Mouse (Mus musculus) cerebellum, postnatal 4 days (tissue): ENCODE measurements around the gene Tlcd1.
"Not testable (repeated sequence)": the region's sequence is repeated elsewhere in the genome, so short reads cannot be mapped to it uniquely, and the experiment has no call there.

ENCODE experiments used
- DNase-seq, 2 experiments: peaks; one replicate each; pipeline ENCODE4 v3.0.0; 2022; ENCODE audit warnings: low spot score in 2 of 2, mixed read lengths in 1 of 2

Tlcd1 gene

DNA sequence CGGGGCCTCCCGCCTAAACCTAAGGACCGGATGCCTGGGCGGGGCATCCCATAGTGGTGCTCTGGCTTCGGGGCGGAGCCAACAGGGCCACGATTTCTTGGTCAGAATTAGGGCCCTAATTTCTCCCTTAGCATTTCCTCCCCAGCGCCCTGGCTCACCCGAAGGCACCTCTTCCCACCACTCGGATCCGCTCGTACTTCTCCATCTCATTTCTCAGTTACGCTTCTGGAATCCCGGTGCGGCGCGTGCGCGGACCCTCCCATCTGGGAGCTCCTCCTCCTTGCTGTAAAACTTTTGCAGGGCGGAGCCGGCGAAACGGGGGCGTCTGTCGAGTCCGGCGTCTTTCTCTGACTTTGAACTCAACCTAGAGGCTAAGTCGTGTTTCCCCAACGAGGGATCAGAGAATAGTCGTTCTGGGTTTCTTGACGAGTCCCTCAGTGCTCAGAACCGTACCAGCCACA lies at the start of gene Tlcd1, which contains the start of gene Nek8:
TSS of gene Tlcd1 (plus strand) at position 310 of the 461 bp plus-strand sequence.
TSS of gene Nek8 (minus strand) at position 274 of the 461 bp plus-strand sequence.
- peak in 1 of 2 experiments; percentile 74 for DNase-seq

DNA sequence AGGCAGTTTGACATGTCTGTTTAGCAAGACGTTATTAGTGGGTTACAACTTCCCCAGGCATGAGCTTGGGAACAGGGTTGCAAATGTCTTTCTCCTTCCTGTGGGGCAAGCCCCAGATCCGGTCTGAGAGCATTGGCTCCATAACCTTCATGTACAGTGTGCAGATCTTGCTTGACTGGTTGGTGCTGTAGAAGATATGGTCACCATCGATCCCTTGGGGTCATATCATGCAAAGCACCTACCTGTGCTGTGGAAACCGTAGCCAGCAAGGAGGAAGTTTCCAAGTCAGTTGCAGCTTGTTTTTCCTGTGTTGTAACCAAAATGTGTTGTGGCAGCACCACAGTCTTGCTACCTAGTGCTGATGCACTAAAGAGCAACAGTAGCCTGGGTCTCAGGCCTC lies 49.8 kb upstream of the Tlcd1 start:
- DNase-seq, result no peak

DNA sequence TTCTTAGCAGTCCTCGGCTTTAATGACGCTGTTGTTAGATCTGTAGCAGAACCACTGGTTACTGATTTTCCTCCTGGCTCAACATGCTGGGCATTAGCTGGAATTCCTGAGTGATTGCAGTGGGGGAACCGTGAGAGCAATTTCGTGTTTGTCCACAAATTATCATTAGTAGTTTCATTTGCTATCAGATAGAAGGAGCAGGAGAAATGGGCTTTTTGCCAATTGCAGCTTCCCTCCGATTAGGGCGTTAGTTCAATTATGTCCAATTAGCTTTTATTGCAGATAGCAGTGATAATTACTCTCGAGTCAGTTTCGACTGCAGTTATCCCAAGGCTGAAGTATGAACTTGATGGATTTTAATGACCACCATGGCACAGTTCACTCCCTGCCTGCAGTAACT lies 47.1 kb upstream of the Tlcd1 start:
- no peak for DNase-seq

DNA sequence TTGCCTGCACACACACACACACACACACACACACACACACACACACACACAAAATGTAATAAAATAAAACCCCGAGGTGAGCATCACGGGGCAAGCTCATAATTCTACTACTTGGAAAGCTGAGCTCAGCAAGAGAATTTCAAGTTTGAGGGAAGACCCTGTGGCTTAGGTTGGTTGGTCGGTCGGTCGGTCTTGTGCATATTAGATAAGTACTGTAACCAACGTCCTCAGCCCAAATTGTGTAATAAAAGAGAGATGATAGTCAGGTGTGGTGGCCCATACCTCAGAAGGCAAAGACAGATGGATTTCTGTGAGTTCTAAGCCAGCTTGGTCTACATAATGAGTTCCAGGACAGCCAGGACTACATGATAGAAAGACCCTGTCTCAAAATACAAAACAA lies 42.6 kb upstream of the Tlcd1 start:
- no peak for DNase-seq

DNA sequence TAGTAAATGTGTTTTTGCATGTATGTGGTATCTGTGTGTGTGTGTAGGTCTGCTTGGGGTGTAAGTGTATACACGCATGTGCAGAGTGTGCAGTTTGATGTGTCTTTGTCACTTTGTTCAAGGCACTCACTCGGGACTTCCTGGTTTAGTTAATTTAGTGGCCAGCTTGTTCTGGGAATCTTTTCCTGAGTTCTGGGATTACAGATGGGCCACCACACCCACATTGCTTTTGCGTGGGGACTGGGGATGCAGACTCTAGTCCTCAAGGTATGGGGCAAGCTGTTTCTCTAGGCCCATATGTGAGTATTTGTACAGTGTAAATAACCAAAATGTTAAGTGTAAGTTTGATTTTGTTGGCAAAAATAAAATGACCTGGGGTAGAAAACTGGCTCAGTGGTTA lies 42.2 kb upstream of the Tlcd1 start:
- DNase-seq, result no peak

DNA sequence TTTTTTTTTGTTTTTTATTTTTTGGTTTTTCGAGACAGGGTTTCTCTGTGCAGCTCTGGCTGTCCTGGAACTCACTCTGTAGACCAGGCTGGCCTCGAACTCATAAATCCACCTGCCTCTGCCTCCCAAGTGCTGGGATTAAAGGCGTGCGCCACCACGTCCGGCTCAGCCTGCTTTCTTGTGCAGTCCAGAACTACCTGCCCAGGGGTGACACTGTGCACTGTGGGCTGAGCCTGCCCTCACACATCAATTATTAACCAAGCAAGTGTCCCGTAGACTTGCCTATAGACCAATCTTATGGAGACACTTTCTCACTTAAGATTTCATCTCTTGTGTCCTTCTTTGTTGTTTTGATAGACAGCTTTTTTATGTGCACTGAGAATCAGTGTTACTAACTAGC lies 41.2 kb upstream of the Tlcd1 start:
- not testable (repeated sequence) for DNase-seq

DNA sequence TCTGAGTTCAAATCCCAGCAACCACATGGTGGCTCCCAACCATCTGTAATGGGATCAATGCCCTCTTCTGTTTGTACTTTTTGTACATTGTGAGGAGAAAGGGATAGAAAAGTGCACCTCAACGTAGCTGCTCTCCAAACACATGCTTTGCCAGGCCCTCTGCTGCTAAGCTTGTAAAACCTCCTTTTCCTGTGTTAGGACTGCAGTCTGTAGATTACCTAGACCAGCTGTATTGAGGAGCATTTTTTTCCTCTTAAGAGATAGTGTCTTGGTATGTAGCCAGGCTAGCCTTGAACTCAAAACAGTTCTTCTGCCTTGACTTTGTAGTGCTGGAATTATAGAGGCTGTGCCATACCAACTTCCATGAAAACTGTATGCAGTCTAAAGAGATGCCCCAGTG lies 40.4 kb upstream of the Tlcd1 start:
- DNase-seq, result no peak

DNA sequence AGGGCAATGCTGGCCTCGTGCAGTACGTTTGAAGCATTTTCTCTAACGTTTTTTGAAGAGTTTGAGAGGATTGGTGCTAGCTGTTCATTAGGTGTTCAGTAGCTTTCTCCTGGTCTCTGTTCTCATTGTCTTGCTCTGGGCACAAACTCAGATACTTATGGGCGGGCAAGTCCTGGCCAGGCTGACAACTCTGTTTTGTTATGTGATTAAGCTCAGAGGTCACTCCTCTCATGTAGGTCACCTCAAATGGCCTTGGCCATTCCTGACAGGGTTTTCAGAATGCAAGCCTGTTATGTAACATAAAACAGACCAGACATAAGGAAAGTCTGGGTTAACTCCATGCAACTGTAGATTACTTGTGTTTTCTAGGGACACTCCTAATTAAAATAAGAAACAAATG lies 38.9 kb upstream of the Tlcd1 start:
- no peak for DNase-seq

DNA sequence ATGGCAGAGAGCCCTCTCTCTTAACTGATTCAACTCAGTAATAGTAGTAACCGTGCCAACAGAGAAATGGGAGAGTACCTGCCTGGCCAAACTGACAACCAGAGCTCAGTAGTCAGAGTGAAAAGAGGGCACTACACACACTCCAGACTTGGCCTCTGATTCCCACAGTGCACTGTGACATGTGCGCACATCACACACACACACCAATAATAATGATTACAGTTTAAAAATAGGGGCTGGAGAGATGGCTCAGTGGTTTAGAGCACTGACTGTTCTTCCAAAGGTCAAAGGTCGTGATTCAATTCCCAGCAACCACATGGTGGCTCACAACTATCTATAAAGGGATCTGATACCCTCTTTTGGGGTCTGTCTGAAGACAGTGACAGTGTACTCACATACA lies 38.5 kb upstream of the Tlcd1 start:
- no peak for DNase-seq

DNA sequence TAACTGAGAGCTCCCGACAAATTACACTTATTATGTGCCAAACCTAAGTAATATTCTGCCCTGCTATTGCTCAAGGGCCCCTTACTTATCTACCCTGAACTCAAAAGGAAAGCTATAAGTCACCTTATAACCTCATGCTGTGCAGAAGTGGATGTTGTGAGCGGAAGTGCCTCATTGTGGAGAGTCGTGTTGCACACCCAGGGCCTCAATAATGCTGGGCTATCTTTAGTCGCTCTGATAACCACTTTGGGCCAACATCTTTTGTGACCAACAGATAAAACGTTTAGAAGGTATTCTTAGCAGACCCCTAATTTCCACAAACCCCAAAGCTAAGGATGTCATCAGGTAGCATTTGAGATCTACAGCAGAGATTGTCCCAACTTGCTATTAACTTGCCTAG lies 35.8 kb upstream of the Tlcd1 start:
- no peak for DNase-seq

DNA sequence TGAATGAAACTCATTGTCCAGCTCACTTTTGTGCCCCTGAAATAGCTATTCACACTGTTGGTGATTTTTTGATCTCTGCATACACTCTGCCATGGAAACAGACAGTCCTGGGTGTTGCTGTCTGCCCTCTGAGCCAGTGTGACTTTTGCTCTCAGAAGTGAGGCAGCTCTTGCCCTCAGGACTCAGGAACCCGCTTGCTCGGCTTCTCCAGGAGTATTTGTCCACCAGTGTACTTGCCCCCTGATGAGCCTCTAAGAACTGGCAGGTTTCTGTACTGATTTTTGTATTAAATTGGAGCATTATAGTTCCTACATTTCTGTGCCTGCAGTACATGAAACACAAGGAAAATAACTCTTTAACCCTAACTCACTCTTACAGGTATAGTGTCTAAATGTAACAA lies 33.0 kb upstream of the Tlcd1 start:
- DNase-seq, result no peak

DNA sequence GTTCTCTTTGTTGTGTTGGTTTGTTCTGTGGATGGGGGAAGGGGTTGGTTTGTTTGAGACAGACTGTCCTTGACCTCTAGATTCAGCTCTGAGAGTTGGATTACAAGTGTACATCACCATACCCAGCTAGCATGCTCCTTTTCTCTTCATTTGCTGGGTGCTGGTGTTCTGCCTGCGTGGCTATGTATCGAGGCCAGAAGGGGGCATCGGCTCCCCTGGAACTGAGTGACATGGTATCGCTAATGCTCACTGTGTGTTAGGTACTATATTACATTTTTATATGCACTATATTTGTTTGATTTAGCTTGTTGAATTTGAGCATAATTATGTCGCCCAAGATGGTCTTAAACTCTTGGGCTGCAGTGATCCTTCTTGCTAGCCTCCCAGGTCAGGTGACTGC lies 30.3 kb upstream of the Tlcd1 start:
- no peak for DNase-seq

DNA sequence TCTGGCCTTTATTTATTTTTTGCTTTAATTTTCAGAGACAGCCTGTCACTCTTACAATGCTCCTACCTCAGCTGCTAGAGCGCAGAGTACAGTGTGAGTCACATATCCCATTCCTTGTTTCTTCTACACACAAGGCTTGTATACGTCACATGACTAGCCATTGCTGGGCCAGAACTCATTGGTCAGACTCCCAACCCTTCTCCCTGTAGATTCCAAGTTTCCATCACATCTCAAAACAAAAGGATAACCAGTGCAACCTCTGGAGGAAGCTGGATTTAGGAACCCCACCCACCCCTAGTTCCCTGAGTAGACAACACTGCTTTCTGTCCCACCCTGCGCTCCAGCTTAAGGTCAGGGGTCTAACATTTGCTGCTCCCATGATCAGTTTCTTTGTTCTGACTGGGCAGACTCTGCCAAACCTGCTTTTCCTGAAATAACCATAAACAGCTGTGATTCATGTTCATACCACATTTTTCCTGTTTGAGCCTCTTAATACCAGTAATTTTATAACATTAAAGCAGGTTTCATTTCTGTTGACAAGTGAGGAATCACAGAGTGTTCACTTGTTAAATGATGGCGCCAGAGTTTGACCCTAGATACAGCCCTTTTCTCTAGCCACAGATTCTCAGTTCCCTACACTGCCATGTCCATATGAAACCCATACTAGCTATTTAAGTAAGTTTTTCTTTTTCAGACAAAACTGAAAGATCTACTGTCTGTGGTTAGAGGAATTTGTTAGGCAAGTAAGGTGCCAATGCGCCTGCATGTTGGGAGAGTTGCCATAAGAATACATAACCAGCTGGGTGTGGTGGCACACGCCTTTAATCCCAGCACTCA lies 29.6 kb upstream of the Tlcd1 start:
- DNase-seq, result no peak

DNA sequence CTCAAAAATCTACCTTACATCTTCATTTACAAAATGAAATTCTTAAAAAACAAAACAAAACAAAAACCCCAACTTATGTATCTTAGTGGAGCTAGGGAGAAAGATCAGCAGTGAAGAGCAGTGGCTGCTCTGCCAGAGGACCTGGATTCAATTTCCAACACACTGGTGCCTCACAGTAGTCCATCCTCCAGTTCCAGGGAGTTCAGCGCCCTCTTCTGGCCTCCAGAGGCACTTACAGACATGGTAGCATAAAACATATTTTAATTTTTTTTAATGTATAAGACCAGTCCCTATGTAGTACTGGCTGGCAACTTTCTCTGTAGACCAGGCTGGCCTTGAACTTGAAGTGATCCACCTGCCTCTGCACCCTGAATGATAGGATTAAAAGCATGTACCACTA lies 25.4 kb upstream of the Tlcd1 start:
- DNase-seq, result no peak

DNA sequence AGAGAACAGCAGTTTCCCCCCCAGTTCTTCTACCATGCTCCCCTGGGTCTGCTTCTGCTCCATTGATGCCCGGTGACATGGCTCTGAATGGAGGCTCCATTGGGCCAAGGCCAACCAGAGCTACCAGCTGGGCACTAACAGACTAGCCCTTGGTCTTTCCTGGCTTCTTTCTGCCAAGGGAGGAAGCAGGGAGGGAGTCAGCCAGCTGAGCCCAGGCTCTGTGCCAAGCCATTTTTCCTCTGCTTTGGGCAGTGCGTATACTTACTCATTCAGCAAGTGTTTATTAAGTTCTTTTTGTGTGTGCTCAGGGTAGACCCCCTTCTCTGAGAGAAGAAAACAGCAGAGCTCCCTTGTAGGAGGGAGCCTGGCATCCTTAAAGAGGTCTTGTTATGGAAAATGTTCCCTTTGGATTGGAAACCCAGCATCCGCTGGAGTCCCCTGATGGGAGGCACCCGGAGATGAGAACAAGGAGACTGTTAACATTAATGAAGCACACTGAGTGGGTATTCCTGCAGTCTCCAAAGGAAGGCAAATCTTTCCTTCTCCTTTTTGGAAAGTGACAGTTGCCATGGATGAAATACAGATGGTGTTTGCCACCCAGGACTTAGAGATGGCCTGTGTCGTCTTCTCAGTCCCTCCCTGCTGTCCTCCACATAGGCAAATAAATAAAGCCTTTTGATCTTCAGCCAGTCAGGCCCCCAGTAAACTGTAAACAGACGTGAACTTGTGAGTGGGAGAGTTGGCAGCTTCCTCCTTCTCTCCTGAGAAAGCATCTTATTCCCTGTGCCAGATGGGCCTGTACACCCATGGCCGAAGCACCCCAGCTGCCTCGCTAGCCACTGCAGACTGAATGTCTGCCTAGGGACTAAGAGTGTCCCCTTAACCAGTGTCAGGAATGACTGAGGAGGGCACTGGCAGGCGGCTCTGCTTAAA lies 23.9 kb upstream of the Tlcd1 start:
- peak in 1 of 2 experiments; percentile 91 for DNase-seq

DNA sequence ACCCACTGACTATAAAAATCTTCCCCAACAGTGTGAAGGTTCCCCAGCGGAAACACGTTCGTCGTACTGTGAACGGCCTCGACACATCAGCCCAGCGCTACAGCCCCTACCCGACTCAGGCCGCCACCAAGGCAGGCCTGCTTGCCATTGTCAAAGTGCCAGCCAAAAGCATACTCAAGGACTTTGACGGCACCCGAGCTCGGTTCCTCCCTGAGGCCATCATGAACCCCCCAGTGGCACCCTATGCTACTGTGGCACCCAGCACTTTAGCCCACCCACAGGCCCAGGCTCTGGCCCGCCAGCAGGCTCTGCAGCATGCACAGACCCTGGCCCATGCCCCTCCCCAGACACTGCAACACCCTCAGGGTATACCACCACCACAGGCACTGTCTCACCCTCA lies 22.7 kb upstream of the Tlcd1 start:
- no peak for DNase-seq

DNA sequence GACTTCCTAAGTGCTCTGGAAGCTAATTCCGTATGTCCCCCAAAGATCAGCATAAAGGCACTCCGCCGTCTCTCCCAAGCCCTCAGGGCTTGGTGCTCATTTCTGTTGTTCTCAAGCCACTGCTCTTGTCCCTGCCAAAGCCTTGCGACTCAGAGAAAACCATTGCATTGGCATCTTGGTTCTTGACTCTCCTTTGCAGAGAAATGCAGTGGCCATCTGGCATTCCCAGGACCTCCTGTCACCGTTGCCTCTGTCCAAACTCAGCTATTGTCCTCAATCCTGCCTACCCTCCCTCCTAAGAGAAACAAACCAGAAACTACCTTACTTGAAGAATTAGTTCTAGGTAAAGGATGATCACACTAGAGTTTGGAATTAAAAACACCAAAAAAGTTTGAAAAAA lies 20.8 kb upstream of the Tlcd1 start:
- no peak for DNase-seq

DNA sequence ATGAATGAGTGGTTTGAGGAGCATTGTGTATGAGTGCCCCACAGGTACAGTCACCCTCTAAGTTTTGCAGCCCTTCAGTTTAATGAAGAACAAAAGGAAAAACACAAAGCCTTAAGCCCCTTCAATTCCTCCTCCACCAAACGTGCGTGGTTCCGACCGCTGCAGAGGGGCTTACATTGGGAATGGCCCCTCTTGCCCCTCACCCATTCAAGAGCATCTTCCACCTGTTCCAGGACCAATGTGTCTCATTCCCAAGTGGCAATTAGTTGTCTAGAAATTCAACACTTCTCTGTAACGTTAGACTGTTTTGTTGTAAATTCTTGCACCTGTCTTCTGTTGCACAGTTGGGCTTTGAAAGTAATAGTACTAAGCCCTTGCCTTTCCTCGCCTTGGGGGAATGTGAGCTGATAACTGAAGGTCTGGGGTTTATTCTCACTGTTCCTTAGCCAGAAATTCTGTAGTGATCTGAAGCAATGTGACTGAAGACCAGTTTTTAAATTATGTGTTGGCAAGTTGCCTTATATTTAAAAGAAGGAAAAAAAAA lies 20.3 kb upstream of the Tlcd1 start:
- DNase-seq, result no peak

DNA sequence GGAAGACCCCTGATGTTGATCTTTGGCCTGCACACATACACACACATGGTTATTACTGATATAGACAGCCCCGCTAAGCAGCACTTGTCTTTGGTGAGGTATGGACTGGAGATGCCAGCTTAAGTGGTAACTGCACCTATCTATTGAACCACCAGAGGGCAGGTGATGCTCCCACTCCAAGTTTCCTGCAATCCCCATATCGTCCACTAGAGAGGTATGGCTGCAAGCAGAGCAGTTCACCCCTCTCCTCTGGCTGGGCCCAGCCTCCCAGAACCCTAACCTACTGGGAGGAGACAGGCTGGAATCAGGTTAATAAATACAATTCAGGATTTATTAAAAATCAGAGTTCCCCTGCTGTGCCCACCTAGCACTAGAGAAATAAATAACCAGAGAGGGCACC lies 17.4 kb upstream of the Tlcd1 start:
- DNase-seq, result peak in 1 of 2 experiments; percentile 81

DNA sequence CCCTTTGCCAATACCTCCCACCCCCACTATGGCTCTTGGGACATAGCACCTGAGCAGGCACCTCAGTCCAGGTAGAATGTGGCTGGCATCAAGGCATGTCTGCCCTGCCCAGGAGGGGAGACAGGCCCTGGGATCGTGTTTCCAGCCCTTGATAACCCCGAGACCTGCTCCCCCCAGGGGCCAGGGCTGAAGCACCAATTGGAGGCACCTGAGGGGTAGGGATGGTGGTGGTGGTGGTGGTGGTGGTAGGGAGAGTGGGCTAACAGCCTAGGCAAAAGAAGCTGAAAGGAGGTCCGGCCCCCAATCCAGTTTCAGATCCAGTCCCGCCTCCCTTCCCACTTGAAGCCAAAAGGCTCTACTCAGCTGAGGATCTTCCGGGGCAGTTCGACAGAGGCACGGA lies 17.0 kb upstream of the Tlcd1 start:
- DNase-seq, result no peak

DNA sequence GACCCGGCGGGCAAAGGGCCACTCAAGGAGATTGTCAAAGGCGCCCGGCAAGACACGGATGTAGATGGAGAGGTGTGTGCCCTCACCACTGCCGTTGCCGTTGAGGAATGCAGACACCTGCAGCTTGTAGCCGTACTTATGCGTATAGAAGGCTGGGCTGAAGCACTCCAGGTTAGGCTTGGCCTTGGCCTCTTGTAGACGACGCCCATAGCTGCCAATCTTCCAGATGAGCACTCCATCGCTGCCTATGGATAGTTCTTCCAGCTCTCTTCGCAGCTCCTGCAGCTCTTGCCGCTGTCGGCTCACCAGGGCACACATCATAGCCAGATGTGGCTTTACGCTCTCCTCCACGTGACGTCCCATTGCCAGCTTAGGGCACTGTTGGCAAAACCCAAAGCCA lies 16.3 kb upstream of the Tlcd1 start:
- no peak for DNase-seq

DNA sequence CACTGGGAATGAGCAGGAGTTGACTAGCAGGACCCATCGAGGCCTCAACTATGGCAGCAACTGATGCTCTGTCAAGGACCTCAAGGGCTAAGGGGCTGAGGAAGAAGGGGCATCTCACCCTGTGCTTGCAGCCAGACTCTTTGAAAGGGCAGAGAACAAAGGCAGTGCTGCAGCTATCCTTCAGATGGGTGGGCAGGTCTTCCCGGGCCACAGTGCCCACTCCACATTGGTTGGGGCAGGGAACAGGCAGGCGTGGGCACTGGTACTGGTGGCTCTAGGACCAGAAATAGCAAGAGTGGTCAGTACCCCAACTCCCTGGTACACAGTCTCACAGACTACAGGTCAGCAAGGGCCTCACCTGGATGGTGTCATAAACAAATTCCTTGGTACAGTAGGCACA lies 15.8 kb upstream of the Tlcd1 start:
- no peak for DNase-seq
